Mouse (Mus musculus): ENCODE data around the gene Dnajc27. TPM values are rescaled to one million over a fixed set of nuclear protein-coding genes. Genes with fewer than 3 reads are reported as not detected.
A peak's percentile ranks its signal among the peaks of the same experiment; 100 is the strongest.

The Dnajc27 gene
- total RNA-seq, 2 experiments from 2014 or later = 80.0 to 82.8 TPM

DNA sequence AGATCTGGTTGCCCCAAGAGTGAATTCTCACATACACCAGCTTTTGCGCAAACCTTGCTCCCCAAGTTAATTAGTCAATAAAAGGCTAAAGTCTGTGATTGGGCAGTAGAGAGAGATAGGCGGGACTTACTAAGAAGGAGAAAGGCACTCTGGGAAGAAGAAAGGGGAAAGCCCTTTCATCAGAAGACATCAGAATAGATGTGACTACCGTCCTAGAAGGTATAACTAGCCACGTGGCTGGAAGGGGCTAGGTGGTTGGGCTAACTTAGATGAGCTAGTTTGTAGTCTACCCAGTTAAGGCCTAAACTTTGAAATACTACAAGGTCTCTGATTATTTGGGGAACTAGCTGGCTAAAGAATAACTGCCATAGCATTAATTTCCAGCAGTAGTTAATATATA, 22.7 kb upstream of the Dnajc27 start:
- Histone ChIP-seq H3K27ac (no peak overlapping the region), H3K4me3 (no peak overlapping the region)
- TF ChIP-seq CTCF (conservative IDR thresholded peaks at IDR 0.05) = no peak
- DNase-seq (ENCODE audit: low spot score in 2 of 2) = no peak

DNA sequence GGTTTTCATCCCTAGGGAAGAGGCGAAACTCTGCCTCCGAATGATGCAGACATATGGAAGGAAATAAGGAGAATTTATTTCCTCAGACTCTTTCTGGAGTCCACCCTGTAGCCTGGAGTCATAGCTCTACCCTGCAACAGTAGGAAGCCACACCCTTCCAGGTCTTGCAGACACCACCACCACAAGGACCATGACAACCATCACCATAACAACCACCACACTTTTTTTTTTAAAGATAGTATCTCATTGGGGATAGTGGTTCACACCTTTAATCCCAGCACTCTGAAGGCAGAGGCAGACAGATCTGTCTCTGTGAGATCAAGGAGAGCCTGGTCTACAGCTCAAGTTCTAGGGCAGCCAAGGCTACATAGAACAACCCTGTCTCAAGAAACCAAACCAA, 16.9 kb upstream of the Dnajc27 start:
- H3K4me3 ChIP-seq = no peak overlapping the region
- DNase-seq (ENCODE audit: low spot score in 2 of 2) = no peak
- TF ChIP-seq CTCF (conservative IDR thresholded peaks at IDR 0.05) = no peak

DNA sequence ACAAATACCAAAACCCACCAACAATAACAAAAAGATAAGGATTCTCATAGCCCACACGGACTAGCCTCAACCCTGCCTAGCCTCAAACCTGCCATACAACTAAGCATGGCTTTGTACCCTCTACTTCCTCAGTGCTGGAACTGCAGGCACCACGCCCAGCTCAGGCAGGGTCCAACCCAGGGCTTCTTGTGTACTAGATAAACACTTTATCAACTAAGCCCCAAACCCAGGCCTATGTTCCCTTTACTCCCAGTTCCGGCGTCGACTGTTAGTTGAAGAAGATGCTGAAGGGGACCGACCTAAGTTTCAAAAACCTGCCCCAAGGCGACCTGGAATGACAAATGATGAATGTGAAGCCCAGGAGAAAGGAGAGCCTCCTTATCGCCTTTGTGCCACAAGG, 16.4 kb upstream of the Dnajc27 start:
- no peak overlapping the region for H3K4me3 ChIP-seq
- no peak for DNase-seq (ENCODE audit: low spot score in 2 of 2)
- TF ChIP-seq CTCF (conservative IDR thresholded peaks at IDR 0.05) = no peak
- H3K27ac ChIP-seq = no peak overlapping the region

More for the DNA sequence above, 16.9 kb upstream of the Dnajc27 start:
- no peak overlapping the region for H3K27ac ChIP-seq

GRCm38 (mm10) chr12:4066681-4067459, 15.5 kb upstream of the Dnajc27 start:
- Histone ChIP-seq H3K27ac (no peak overlapping the region), H3K4me3 (no peak overlapping the region)
- DNase-seq (ENCODE audit: low spot score in 2 of 2) = peak in 1 of 2 experiments; percentile 63
- no peak for TF ChIP-seq CTCF (conservative IDR thresholded peaks at IDR 0.05)

GRCm38 (mm10) chr12:4068551-4068950, 13.8 kb upstream of the Dnajc27 start:
- Histone ChIP-seq H3K27ac (no peak overlapping the region), H3K4me3 (no peak overlapping the region)
- DNase-seq (ENCODE audit: low spot score in 2 of 2) = no peak
- TF ChIP-seq CTCF (conservative IDR thresholded peaks at IDR 0.05) = no peak

- DNase-seq (ENCODE audit: low spot score in 2 of 2) = no peak
- peak overlapping the region; percentile 10; the same call in 1 of the 2 replicates for H3K27ac ChIP-seq
- no peak for TF ChIP-seq CTCF (conservative IDR thresholded peaks at IDR 0.05)
- no peak overlapping the region for H3K4me3 ChIP-seq
These were observed 10.7 kb upstream of the Dnajc27 start for GRCm38 (mm10) chr12:4071671-4072070.

DNA sequence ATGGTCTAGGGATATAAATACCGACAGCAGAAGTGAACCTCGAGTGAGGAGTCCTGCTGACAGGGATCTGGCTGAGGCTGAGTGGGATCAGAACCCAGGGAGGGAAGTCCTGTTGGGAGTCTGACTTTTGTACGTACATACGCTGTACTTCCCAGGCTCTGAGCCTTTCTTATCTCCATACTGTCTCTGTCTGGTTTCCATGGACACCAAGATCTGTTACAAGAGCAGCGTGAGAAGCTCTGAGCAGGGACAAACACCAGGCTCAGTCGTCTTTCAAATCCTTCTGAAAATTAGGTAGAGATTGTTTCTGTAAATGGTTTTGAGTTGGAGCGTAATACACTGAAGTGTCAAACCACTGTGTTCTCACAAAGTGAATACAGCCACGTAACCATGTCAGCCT, 7.0 kb upstream of the Dnajc27 start:
- DNase-seq (ENCODE audit: low spot score in 2 of 2) = no peak
- Histone ChIP-seq H3K27ac (no peak overlapping the region), H3K4me3 (no peak overlapping the region)
- TF ChIP-seq CTCF (conservative IDR thresholded peaks at IDR 0.05) = no peak

DNA sequence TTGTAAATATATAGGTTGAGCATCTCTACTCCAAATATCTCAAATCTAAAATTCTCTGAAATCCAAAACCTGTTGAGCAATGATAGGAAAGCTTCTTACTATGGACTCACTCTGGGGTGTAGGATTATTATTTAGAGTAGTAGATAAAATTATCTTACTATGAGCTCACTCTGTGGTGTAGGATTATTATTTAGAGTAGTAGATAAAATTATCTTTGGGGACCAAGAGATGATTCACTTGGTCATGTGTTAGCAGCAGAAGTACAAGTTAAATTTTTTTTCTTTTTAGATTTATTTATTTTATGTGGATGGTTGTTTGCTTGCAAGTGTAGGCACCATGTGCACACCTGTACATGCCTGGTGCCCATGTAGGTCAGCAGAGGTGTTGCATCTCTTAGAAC, 6.0 kb upstream of the Dnajc27 start:
- DNase-seq (ENCODE audit: low spot score in 2 of 2) = no peak
- no peak for TF ChIP-seq CTCF (conservative IDR thresholded peaks at IDR 0.05)

DNA sequence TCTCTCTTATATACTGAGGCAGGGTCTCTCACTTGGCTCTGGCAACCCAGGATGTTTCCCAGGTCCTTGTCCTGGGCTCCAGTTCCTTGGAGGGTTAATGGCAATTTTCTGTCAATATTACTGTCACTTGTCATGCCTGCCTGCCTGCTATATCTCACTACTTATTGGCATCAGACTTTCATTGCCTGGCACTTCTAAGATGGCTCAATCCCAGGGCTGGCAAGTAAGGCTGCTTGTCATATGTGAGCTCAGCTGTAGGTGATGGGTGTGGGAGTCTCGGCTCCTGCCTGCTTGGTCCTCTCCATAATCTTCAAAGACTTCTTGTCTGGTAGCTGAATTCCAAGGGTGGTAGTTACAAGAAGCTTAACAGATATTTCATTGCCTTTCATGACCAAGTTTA, 4.3 kb upstream of the Dnajc27 start:
- TF ChIP-seq CTCF (conservative IDR thresholded peaks at IDR 0.05) = no peak
- DNase-seq (ENCODE audit: low spot score in 2 of 2) = no peak

More for the DNA sequence above, 6.0 kb upstream of the Dnajc27 start:
- Histone ChIP-seq H3K27ac (no peak overlapping the region), H3K4me3 (no peak overlapping the region)

GRCm38 (mm10) chr12:4080311-4080710, 2.1 kb upstream of the Dnajc27 start:
- DNase-seq (ENCODE audit: low spot score in 2 of 2) = peak; percentile 72 to 87
- Histone ChIP-seq H3K4me3 (no peak overlapping the region), H3K27ac (no peak overlapping the region)
- TF ChIP-seq CTCF (conservative IDR thresholded peaks at IDR 0.05) = peak; percentile 94

More for the DNA sequence above, 4.3 kb upstream of the Dnajc27 start:
- no peak overlapping the region for H3K4me3 ChIP-seq
- H3K27ac ChIP-seq = no peak overlapping the region

DNA sequence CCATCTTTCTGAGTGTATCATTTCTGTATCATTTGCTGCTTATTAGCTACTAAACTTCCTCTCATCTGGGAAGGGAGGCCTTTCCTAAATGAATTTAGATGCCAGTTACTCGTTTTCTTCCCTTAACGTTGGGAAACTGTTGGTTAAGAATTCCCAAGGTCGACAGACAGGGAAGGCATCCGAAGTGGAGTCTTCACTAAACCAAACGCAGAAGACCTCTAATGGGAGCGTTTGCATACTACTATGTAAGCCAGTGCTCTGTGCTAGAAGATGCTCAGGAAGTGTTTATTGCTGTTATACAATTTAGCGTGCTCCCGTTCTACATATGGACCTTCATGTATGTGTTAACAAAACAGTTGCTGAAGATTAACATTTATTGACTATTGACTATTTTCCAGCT, 1.1 kb downstream of the Dnajc27 start:
- Histone ChIP-seq H3K27ac (peak overlapping the region; percentile 99), H3K4me3 (peak overlapping the region; percentile 72)
- DNase-seq (ENCODE audit: low spot score in 2 of 2) = no peak
- TF ChIP-seq CTCF (conservative IDR thresholded peaks at IDR 0.05) = no peak

DNA sequence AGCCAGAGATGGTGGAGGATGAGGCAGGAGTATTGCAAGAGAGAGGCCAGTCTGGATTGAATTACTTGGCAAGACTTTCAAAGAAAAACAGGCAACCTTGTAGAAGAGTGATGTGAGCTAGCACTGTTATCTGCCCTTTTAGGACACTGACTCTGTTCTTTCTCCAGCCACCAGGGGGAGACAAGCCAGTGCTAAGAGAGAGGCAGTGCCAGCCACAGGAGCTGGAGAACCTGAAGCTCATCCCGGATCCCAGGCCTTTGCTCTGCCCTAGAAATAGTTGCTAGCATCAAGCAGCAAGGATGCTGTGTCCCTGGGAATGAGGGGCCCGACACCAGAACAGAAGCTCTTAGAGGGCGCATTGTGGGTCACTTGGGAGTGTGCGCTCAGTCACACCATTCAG, 25.0 kb downstream of the Dnajc27 start:
- peak; percentile 60 to 85 for DNase-seq (ENCODE audit: low spot score in 2 of 2)
- Histone ChIP-seq H3K4me3 (no peak overlapping the region), H3K27ac (no peak overlapping the region)
- TF ChIP-seq CTCF (conservative IDR thresholded peaks at IDR 0.05) = peak; percentile 88

DNA sequence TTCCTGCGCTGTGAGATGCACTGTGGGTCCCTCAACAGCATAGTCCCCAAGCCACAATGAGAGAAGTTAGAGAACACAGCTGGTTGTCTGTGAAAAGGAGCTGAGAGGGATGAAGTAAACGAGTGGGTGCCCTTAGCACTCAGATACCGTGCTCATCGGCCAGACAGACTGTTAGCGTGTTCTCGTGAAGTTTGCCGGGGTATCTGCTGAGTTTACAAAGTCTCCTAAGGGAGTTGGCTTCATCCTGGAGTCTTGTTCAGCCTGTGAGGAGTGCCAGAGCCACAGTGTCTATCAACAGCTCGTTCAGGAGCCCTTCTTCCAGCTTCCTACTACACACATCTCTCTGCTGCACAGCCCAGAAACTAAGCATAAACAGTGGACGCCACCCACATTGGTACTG, 33.7 kb downstream of the Dnajc27 start:
- Histone ChIP-seq H3K4me3 (no peak overlapping the region), H3K27ac (no peak overlapping the region)
- no peak for TF ChIP-seq CTCF (conservative IDR thresholded peaks at IDR 0.05)
- DNase-seq (ENCODE audit: low spot score in 2 of 2) = no peak

DNA sequence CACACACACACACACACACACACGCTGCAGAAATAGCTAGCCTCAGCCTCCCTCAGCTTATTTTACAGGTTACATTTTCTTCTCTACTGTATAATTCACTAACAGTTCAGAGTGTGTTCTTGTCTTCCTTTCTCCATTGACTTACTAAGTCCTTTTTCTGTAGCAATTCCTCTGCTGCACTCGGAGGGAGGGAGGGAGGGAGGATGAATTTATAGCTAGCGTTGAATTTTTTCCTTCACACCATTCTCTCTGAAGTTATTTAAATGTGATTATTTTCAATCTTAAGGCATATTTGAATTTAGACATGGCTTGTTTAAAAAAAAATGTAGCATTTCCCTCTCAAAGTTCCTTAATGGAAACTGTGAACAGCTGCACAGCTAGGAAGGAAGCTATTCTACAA, 34.8 kb downstream of the Dnajc27 start:
- TF ChIP-seq CTCF (conservative IDR thresholded peaks at IDR 0.05) = no peak
- no peak for DNase-seq (ENCODE audit: low spot score in 2 of 2)
- no peak overlapping the region for H3K4me3 ChIP-seq
- H3K27ac ChIP-seq = peak overlapping the region; percentile 28; the same call in 1 of the 2 replicates
